Mouse (Mus musculus) MEL (cell line): Measurements from ENCODE around the gene Spo11. TPM values are rescaled to one million over a fixed set of nuclear protein-coding genes. Genes with fewer than 3 reads are reported as not detected.

ENCODE experiments used
- DNase-seq: peaks from one replicate; pipeline ENCODE4 v3.0.0; 2011; ENCODE audit warnings: low read depth, low spot score
- H3K27ac ChIP-seq: 2 replicates; pipeline ENCODE4 v1.5.1; 2012; ENCODE audit warnings: low read depth, mild to moderate bottlenecking, control low read depth, low read length, moderate library complexity; ENCODE audit not compliant: control insufficient read depth
- H3K27me3 ChIP-seq, 2 experiments: fragments of 150-350 bp in 1 of 2; sonication (generic) in 1 of 2; 2 replicates each; pipeline ENCODE4 v1.6.1; 2012; ENCODE audit warnings: low read length in 2 of 2, mild to moderate bottlenecking in 2 of 2, improper control_type of control experiment in 1 of 2, moderate library complexity in 1 of 2; ENCODE audit not compliant: insufficient read depth in 2 of 2, control insufficient read depth in 1 of 2
- H3K36me3 ChIP-seq, 2 experiments: 2 replicates each; pipeline ENCODE4 v1.6.1; 2012 to 2014; ENCODE audit warnings: low read length in 2 of 2, improper control_type of control experiment in 1 of 2, inconsistent platforms in 1 of 2, mild to moderate bottlenecking in 1 of 2; ENCODE audit not compliant: insufficient read depth in 2 of 2, control insufficient read depth in 1 of 2
- H3K4me1 ChIP-seq, 2 experiments: fragments of 150-350 bp in 1 of 2; sonication (generic) in 1 of 2; 2 replicates each; pipeline ENCODE4 v1.6.1; 2012; ENCODE audit warnings: low read length in 2 of 2, improper control_type of control experiment in 1 of 2, mild to moderate bottlenecking in 1 of 2; ENCODE audit not compliant: insufficient read depth in 2 of 2, control insufficient read depth in 1 of 2
- H3K4me3 ChIP-seq, 2 experiments: fragments of 150-350 bp in 1 of 2; sonication (generic) in 1 of 2; 2 replicates each; pipeline ENCODE4 v1.5.1; 2012; ENCODE audit warnings: low read depth in 2 of 2, low read length in 2 of 2, mild to moderate bottlenecking in 2 of 2, moderate library complexity in 2 of 2, control low read depth in 1 of 2, improper control_type of control experiment in 1 of 2; ENCODE audit not compliant: control insufficient read depth in 1 of 2, insufficient read depth in 1 of 2
- H3K79me2 ChIP-seq: 2 replicates; pipeline ENCODE4 v1.6.1; 2012; ENCODE audit warnings: mild to moderate bottlenecking, low read length, moderate library complexity; ENCODE audit not compliant: control insufficient read depth, poor library complexity, insufficient read depth
- H3K9ac ChIP-seq: 2 replicates; pipeline ENCODE4 v1.6.1; 2012; ENCODE audit warnings: low read depth, mild to moderate bottlenecking, control low read depth, low read length, moderate library complexity; ENCODE audit not compliant: control insufficient read depth, poor library complexity, severe bottlenecking
- H3K9me3 ChIP-seq: fragments of 150-350 bp; sonication (generic); replicated peaks from 2 replicates; pipeline ENCODE4 v1.6.1; 2012; ENCODE audit warnings: mild to moderate bottlenecking, low read length, improper control_type of control experiment, moderate library complexity; ENCODE audit not compliant: insufficient read depth
- CHD1 ChIP-seq: IDR thresholded peaks from 2 replicates; pipeline ENCODE4 v1.6.1; 2012; ENCODE audit warnings: low read depth, mild to moderate bottlenecking, inconsistent platforms, low read length, improper control_type of control experiment
- CHD2 ChIP-seq: IDR thresholded peaks from 2 replicates; pipeline ENCODE4 v1.6.1; 2011; ENCODE audit warnings: low read length, improper control_type of control experiment
- EP300 ChIP-seq, 2 experiments: IDR thresholded peaks; 2 replicates each; pipeline ENCODE4 v1.6.1; 2011; ENCODE audit warnings: improper control_type of control experiment in 2 of 2, low read length in 2 of 2, low read depth in 1 of 2, mild to moderate bottlenecking in 1 of 2
- ETS1 ChIP-seq: IDR thresholded peaks from 2 replicates; pipeline ENCODE4 v1.6.1; 2012; ENCODE audit warnings: low read depth, mild to moderate bottlenecking, inconsistent platforms, low read length, improper control_type of control experiment, moderate library complexity
- GABPA ChIP-seq: IDR thresholded peaks from 2 replicates; pipeline ENCODE4 v1.6.1; 2012; ENCODE audit warnings: low read depth, mild to moderate bottlenecking, inconsistent platforms, low read length, improper control_type of control experiment, moderate library complexity
- JUND ChIP-seq: IDR thresholded peaks from 2 replicates; pipeline ENCODE4 v1.6.1; 2011; ENCODE audit warnings: low read depth, mild to moderate bottlenecking, improper control_type of control experiment, low read length
- KAT2A ChIP-seq: conservative IDR thresholded peaks from 2 replicates; pipeline ENCODE4 v1.6.1; 2012; ENCODE audit warnings: low read depth, low read length, improper control_type of control experiment, inconsistent platforms
- MAX ChIP-seq: IDR thresholded peaks from 2 replicates; pipeline ENCODE4 v1.6.1; 2011; ENCODE audit warnings: low read length, improper control_type of control experiment
- MAZ ChIP-seq: IDR thresholded peaks from 2 replicates; pipeline ENCODE4 v1.6.1; 2012; ENCODE audit warnings: low read depth, mild to moderate bottlenecking, inconsistent platforms, low read length, improper control_type of control experiment
- MEF2A ChIP-seq: IDR thresholded peaks from 2 replicates; pipeline ENCODE4 v1.6.1; 2014; ENCODE audit warnings: low read depth, mild to moderate bottlenecking, inconsistent platforms, low read length, improper control_type of control experiment; ENCODE audit not compliant: poor library complexity, insufficient replicate concordance, severe bottlenecking; ENCODE audit errors: extremely low read depth
- MXI1 ChIP-seq: IDR thresholded peaks from 2 replicates; pipeline ENCODE4 v1.6.1; 2011; ENCODE audit warnings: mild to moderate bottlenecking, low read depth, low read length, improper control_type of control experiment
- MYB ChIP-seq: IDR thresholded peaks from 2 replicates; pipeline ENCODE4 v1.6.1; 2011; ENCODE audit warnings: mild to moderate bottlenecking, low read depth, low read length, improper control_type of control experiment
- MYC ChIP-seq: IDR thresholded peaks from 2 replicates; pipeline ENCODE4 v1.6.1; 2011; ENCODE audit warnings: low read depth, mild to moderate bottlenecking, low read length, improper control_type of control experiment, moderate library complexity
- NRF1 ChIP-seq: IDR thresholded peaks from 2 replicates; pipeline ENCODE4 v1.6.1; 2014; ENCODE audit warnings: low read depth, mild to moderate bottlenecking, inconsistent platforms, low read length, improper control_type of control experiment, moderate library complexity; ENCODE audit not compliant: poor library complexity, insufficient read depth, severe bottlenecking
- POLR2A ChIP-seq, 2 experiments: IDR thresholded peaks; 2 replicates each; pipeline ENCODE4 v1.6.1; 2011 to 2012; ENCODE audit warnings: low read length in 2 of 2, mild to moderate bottlenecking in 2 of 2, control low read depth in 1 of 2, improper control_type of control experiment in 1 of 2, low read depth in 1 of 2, moderate library complexity in 1 of 2; ENCODE audit not compliant: control insufficient read depth in 1 of 2, insufficient read depth in 1 of 2, poor library complexity in 1 of 2
- POLR2AphosphoS5 ChIP-seq: IDR thresholded peaks from 2 replicates; pipeline ENCODE4 v1.6.1; 2012; ENCODE audit warnings: low read depth, borderline replicate concordance, mild to moderate bottlenecking, inconsistent platforms, low read length, moderate library complexity, mixed read lengths
- RAD21 ChIP-seq: IDR thresholded peaks from 2 replicates; pipeline ENCODE4 v1.6.1; 2011; ENCODE audit warnings: mild to moderate bottlenecking, low read depth, low read length, improper control_type of control experiment
- RCOR1 ChIP-seq: IDR thresholded peaks from 2 replicates; pipeline ENCODE4 v1.6.1; 2012; ENCODE audit warnings: low read depth, mild to moderate bottlenecking, inconsistent platforms, low read length, improper control_type of control experiment
- TAL1 ChIP-seq: IDR thresholded peaks from 2 replicates; pipeline ENCODE4 v1.6.1; 2012; ENCODE audit warnings: mild to moderate bottlenecking, inconsistent platforms, low read length, moderate library complexity, mixed read lengths
- TCF12 ChIP-seq: IDR thresholded peaks from 2 replicates; pipeline ENCODE4 v1.6.1; 2014; ENCODE audit warnings: low read depth, mild to moderate bottlenecking, inconsistent platforms, low read length, improper control_type of control experiment, moderate library complexity
- UBTF ChIP-seq: IDR thresholded peaks from 2 replicates; pipeline ENCODE4 v1.6.1; 2012; ENCODE audit warnings: low read depth, mild to moderate bottlenecking, inconsistent platforms, low read length, improper control_type of control experiment, moderate library complexity, borderline replicate concordance; ENCODE audit not compliant: insufficient read depth
- USF1 ChIP-seq: IDR thresholded peaks from 2 replicates; pipeline ENCODE4 v1.6.1; 2014; ENCODE audit warnings: low read depth, mild to moderate bottlenecking, inconsistent platforms, low read length, improper control_type of control experiment, moderate library complexity
- ZC3H11A ChIP-seq: IDR thresholded peaks from 2 replicates; pipeline ENCODE4 v1.6.1; 2012; ENCODE audit warnings: low read depth, mild to moderate bottlenecking, inconsistent platforms, low read length, improper control_type of control experiment
- ZMIZ1 ChIP-seq: IDR thresholded peaks from 2 replicates; pipeline ENCODE4 v1.6.1; 2012; ENCODE audit warnings: low read depth, mild to moderate bottlenecking, inconsistent platforms, low read length, improper control_type of control experiment, moderate library complexity
- polyA plus RNA-seq, 2 experiments: library from polyadenylated mRNA; stranded (reverse) in 1 of 2; unstranded in 1 of 2; fragments of >175 nt in 1 of 2; fragments of >200 nt in 1 of 2; gene quantifications; 2 replicates each; pipeline versions ENCODE4 v1.2.1 to v1.2.4; 2012; ENCODE audit warnings: low replicate concordance in 2 of 2, low read depth in 1 of 2; ENCODE audit not compliant: insufficient read length in 2 of 2, insufficient read depth in 1 of 2, missing spikeins in 1 of 2
- total RNA-seq: library from RNA; depleted of rRNA; stranded (reverse); fragments of 300-350 nt; gene quantifications from 2 replicates; pipeline ENCODE4 v1.2.3, GENCODE M21; 2012

Gene Spo11
- total and polyA plus RNA-seq, 3 experiments: not detected

DNA sequence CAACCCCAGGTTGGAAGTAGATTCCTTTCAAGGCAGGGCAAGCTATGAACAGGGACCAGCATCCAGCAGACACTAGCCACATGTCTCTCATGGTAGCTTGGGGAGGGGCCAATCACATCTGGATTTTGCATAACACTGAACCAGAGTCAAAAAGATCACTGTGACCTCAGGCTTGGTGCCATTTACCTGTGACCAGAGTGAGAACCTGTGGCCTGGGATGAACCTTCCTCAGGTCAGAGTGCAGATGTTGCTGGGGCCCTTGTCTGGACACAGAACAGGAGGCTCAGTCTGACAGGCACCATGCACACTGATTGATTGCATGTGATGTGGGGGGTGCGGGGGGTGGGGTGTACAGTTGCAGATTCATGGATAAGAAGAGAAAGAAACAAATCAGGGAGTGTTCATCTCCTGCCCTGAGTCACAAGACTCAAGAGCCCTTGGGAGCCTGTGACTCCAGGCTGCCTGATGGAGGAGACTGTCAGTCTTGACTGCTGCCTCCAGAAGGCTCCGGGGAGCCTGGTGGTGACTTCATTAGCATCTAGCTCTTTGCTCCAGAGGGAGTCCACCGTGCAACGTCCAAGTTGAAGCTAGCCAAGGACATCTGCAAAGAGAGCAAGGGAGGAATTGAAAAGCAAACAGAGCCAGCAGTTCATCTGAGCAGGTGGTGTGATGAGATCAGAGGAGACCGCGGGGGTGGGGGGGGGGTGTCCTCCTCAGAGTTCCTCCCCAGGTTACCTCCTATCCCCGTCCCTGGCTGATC, 3.5 kb upstream of the Spo11 start:
- Histone ChIP-seq H3K4me3 (no peak overlapping the region), H3K9ac (no peak overlapping the region), H3K9me3 (no peaks in the 10 kb centered on the region), H3K36me3 (peaks cover 0 to 2% of the 10 kb centered on the region in 2 experiments; a peak in 1 of 4 replicates)
- TF ChIP-seq ZC3H11A (no peak), MYC (no peak), MXI1 (no peak), POLR2A (IDR thresholded peaks at IDR 0.05; ENCODE audit: control insufficient read depth in 1 of 2, insufficient read depth in 1 of 2, low read depth in 1 of 2, low read length in 2 of 2, poor library complexity in 1 of 2) (no peak), CHD2 (no peak), GABPA (no peak), MAX (no peak), POLR2AphosphoS5 (no peak), KAT2A (no peak), USF1 (no peak), UBTF (no peak), TCF12 (no peak), RAD21 (no peak), JUND (no peak), TAL1 (no peak), NRF1 (no peak)
- TF ChIP-seq, all 39 proteins: peak for 0
- H3K27me3 ChIP-seq: no peaks in the 10 kb centered on the region
- DNase-seq: no peak
- no peaks in the 10 kb centered on the region for H3K79me2 ChIP-seq
- peaks cover 0 to 12% of the 10 kb centered on the region in 2 experiments; a peak in 2 of 4 replicates for H3K4me1 ChIP-seq
- H3K27ac ChIP-seq: no peak overlapping the region

DNA sequence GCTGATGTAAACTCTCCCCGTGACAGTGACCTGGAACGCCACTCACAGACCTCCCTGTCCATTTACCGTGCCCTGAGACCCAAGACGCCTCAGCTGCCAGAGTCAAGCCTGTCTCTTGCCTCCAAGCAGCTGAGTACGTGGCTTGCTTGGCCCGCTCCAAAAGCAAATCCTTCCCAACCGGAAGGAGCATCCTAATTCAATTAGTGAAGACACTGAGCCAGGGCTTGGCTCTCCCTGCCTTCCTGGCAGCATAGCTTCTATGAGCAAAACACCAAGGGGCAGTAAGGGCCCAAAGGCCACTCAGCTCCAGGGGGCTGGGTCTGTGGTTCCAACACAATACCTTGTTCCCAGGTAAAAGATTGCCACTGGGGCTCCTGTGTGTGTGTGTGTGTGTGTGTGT, 2.8 kb upstream of the Spo11 start:
- peaks cover 0 to 12% of the 10 kb centered on the region in 2 experiments; a peak in 2 of 4 replicates for H3K4me1 ChIP-seq
- H3K27ac ChIP-seq: no peak overlapping the region
- H3K27me3 ChIP-seq: no peaks in the 10 kb centered on the region
- H3K79me2 ChIP-seq: no peaks in the 10 kb centered on the region
- no peak overlapping the region for H3K9ac ChIP-seq
- H3K4me3 ChIP-seq: no peak overlapping the region
- no peaks in the 10 kb centered on the region for H3K9me3 ChIP-seq
- peaks cover 0 to 2% of the 10 kb centered on the region in 2 experiments; a peak in 1 of 4 replicates for H3K36me3 ChIP-seq
- DNase-seq: no peak
- no peak for TF ChIP-seq CHD1
- TF ChIP-seq ETS1: no peak
- TF ChIP-seq TAL1: no peak
- no peak for TF ChIP-seq EP300 (IDR thresholded peaks at IDR 0.05; ENCODE audit: low read depth in 1 of 2, low read length in 2 of 2)
- no peak for TF ChIP-seq ZMIZ1
- TF ChIP-seq MEF2A: no peak
- TF ChIP-seq MXI1: no peak
- TF ChIP-seq MAX: no peak
- TF ChIP-seq RCOR1: no peak
- TF ChIP-seq MAZ: no peak
- TF ChIP-seq MYB: no peak
- TF ChIP-seq ZC3H11A: no peak
- no peak for TF ChIP-seq NRF1
- TF ChIP-seq, all 39 proteins: peak for 0
